Mouse (Mus musculus) hematopoietic stem cell, adult 5-6 weeks (primary cell): Measurements from ENCODE around the gene Zmynd10. TPM values are rescaled to one million over a fixed set of nuclear protein-coding genes. Genes with fewer than 3 reads are reported as not detected.
"Not testable (repeated sequence)": the region's sequence is repeated elsewhere in the genome, so short reads cannot be mapped to it uniquely, and the experiment has no call there.

ENCODE experiments used
- ATAC-seq, 2 experiments: fragments of 125-278 bp in 1 of 2; replicated peaks in 1 of 2; 2 replicates each; pipeline ENCODE4 v1.8.0; 2016 to 2017; ENCODE audit warnings: inconsistent platforms in 2 of 2, mild to moderate bottlenecking in 2 of 2, moderate number of reproducible peaks in 2 of 2, low read depth in 1 of 2, moderate TSS enrichment in 1 of 2; ENCODE audit not compliant: low FRiP score in 2 of 2, poor library complexity in 2 of 2, severe bottlenecking in 2 of 2, insufficient read depth in 1 of 2, low TSS enrichment in 1 of 2
- total RNA-seq: library from RNA; stranded (forward); fragments of 172-1452, 232-1000 nt; gene quantifications from 2 replicates; pipeline ENCODE4 v1.2.3, GENCODE M21; 2017

The Zmynd10 gene
- total RNA-seq, 1 experiment from 2014 or later, result not detected

GRCm38 (mm10) chr9:107550491-107551116 lies 3.5 kb downstream of the Zmynd10 start:
- no peak for ATAC-seq

GRCm38 (mm10) chr9:107551117-107551889 lies 4.2 kb downstream of the Zmynd10 start, which contains the start of gene Rassf1:
TSS of gene Rassf1 (plus strand) at chr9:107551555.
- ATAC-seq, result peak in 1 of 2 experiments; percentile 21; a peak in 1 of 4 replicates

GRCm38 (mm10) chr9:107551890-107552355 lies 4.8 kb downstream of the Zmynd10 start:
- ATAC-seq, result no peak

- ATAC-seq, result no peak
Observed at GRCm38 (mm10) chr9:107552690-107553393, 5.7 kb downstream of the Zmynd10 start.

- ATAC-seq, result 0 out of 4 replicates have a peak, but pooled peaks of 1 of the 2 experiments have one; percentile 0
Observed at GRCm38 (mm10) chr9:107553541-107554318, 6.6 kb downstream of the Zmynd10 start.

GRCm38 (mm10) chr9:107554319-107554825 lies 7.3 kb downstream of the Zmynd10 start:
- ATAC-seq, result peak; percentile 78 to 85

- peak; percentile 1 to 11; a peak in 1 of 4 replicates for ATAC-seq
Observed at GRCm38 (mm10) chr9:107555031-107555457, 7.9 kb downstream of the Zmynd10 start.

- ATAC-seq, result no peak
Observed at GRCm38 (mm10) chr9:107555701-107556100, 8.6 kb downstream of the Zmynd10 start.

GRCm38 (mm10) chr9:107556346-107556745 lies 9.2 kb downstream of the Zmynd10 start:
- ATAC-seq, result no peak

GRCm38 (mm10) chr9:107563029-107563581 lies 16.0 kb downstream of the Zmynd10 start, which contains the start of gene Tusc2:
TSS of gene Tusc2 (plus strand) at chr9:107563255.
- peak; percentile 98 for ATAC-seq

GRCm38 (mm10) chr9:107565556-107565955 lies 18.5 kb downstream of the Zmynd10 start:
- ATAC-seq, result not testable (repeated sequence)

GRCm38 (mm10) chr9:107566041-107566709 lies 19.1 kb downstream of the Zmynd10 start:
- no peak for ATAC-seq

GRCm38 (mm10) chr9:107566855-107567254 lies 19.8 kb downstream of the Zmynd10 start:
- no peak for ATAC-seq

- ATAC-seq, result no peak
Observed at GRCm38 (mm10) chr9:107567702-107568319, 20.7 kb downstream of the Zmynd10 start, which contains the start of gene Hyal2. TSS of gene Hyal2 (plus strand) at chr9:107567945.

GRCm38 (mm10) chr9:107568331-107569261 lies 21.5 kb downstream of the Zmynd10 start:
- ATAC-seq, result peak; percentile 76
